Mouse (Mus musculus) right cerebral cortex, postnatal 36 days (tissue): ENCODE results near the gene Tmem44.

ENCODE experiments used
- DNase-seq, 2 experiments: peaks; one replicate each; pipeline ENCODE4 v3.0.0; 2022; ENCODE audit warnings: low spot score in 2 of 2, mixed read lengths in 1 of 2

The Tmem44 gene

DNA sequence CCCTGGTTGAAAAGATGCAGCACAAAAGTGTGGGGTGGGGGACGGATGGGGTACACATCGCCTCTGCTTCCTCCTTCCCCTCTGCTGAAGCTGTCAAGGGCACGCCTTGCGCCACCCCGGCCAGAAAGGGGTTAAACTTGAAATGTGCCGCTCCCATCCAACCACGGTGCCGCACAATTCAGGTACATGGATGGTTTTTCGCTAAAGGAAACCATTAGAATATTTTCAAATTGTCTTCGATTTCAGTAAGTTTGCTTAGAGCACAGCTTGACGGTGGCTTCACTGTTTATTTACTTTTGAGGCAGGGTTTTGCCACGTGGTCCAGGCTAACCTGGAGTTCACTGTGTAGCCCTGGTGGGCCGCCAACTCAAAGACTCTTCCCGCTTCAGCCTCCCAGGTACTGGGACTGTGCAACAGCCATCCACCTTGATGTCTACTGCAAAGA is at the start of gene Tmem44:
Gene Tmem44, minus strand, starts transcription at position 95 of the 445 bp plus-strand sequence.
- no peak for DNase-seq

DNA sequence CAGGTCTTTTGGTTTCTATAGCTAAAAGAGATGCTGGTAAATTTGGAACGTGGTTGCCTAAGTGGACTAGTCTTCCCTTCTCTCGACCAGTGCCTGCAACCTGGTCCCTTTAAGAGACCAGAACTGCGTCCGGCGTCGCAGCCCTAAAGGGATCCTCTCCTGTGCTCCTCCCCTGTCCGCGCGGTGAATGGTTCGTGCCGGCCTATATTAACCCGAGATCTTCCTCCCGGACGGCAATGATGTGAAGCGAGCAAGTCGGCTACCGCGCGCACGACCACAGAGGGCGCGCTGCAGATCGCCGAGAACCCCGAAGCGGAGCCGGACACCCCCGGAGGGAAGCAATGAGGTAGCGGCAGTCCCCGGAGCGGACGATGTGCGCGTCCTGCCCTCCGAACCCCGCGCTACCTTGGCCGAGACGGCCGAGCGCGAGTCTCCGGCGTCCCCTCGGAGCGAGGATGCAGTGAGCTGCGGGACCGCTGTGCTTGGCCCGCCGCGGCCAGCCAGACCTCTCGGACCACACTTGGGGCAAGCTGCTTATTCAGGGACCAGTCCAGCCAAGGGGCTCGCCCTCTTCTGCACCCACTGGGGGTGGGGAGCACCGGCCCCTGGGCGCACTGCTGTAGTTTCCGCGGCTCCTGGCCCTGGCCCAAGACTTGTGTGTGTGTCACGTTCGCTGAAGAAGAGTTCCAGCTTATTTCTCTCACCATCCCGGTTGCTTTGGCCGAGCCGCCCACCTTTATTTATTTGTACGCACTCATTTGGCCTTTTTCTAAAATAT is 49.0 kb upstream of the Tmem44 start, which contains the start of gene Fam43a:
Gene Fam43a, plus strand, starts transcription at position 233 of the 778 bp plus-strand sequence.
- DNase-seq: peak; percentile 67 to 80

DNA sequence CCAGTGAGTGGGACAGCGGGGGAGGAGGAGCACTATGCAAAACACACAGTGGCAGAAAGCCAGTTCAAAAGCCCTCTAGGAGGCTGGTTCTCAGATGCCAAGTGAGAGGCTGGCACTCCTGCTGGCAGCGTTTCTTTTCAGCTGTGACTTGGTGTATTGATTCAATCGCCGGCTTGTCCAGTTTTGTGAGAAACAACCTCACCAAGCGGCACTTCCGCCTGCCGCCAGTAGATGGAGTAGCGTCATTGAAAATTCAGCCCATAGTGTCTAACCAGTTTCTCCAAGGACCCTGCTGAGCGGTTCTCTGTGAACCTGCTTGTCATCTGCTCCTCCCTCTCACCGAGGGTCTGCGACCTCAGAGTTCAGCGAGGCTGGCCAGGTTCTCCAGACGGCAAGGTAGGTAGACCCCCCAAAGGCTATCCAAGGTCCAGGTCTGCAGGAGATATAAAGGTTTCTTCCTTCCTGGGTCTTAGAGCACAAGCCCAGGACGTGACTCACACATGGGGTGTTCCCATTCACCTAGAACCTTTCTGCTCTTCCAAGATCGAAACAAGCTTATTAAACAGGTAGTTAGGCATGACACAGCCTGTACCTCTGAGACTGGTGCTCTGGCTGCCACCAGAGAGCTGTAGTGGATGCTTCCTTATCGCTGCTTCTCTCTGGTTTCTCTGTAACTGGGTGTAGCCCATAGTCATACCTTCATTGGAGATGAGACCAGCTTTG is 46.5 kb upstream of the Tmem44 start:
- peak; percentile 88 for DNase-seq

DNA sequence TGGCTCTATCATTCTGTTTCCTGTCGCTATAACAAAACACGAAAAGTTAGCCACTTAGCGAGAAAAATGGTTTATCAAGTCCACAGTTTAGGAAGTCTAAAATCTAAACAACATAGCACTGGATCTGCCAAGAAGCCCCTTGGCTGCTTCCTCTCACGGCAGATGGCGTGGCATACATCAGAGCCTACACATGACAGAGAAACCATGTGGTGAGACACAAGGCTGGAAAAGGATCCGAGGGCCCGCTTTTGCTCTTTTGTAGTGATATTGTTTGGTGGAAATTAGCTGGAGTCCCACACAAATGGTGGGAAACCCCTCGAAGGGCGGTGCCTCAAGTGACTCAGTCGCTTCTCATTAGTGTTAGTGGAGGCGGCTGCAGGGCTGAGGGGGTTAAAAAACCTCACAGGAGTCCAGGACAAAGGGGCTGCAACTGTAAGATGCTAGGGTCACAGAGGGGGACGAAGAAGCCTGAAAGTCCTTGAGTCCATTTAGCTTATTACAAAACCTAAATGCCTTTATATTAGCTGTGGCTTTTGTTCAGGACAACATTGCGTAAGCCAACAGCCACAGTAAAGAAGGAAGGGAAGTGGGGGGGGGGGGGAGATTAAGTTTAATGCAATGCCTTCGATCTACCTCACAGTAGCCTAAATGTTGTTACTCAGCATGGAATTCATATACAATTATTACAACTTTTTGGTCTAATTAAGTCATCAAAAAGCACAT is 45.4 kb upstream of the Tmem44 start:
- DNase-seq: no peak

DNA sequence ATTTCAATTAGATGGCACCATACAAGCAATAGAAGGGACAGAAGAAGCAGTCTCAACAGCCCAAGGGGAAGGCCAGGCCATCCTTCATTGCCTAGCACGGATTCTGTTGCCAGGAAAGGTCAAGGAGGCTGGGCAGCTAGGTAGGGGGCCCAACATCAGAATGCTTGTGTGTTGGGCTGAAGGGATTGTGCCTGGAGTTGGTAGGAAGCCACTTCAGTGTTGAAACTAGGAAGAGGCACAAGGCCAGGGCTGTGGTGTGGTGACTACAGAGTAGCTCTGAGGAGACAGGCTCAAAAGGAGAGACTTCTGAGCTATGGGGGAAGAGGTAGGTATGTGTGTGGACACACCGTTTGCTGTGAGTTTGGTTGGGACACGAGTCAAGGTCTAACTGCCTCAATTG is 44.7 kb upstream of the Tmem44 start:
- no peak for DNase-seq

DNA sequence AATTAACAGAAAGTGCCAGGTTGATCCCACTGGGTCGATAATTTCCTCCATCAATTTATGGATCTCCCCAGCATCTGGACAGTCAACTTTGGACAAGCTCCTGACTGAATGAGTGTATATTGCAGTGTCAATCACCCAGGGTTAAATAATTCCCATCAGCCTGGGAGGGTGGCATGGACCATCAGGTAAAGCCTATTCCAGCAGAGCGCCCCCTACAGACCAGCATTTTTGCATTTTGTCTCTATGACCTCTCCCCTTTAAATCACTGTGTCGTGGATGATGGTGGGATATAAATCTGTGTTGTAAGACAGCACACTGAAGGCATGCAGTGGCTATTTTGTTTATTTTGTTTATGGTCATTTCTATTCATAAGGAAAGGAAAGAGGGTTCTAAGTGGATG is 41.3 kb upstream of the Tmem44 start:
- no peak for DNase-seq

DNA sequence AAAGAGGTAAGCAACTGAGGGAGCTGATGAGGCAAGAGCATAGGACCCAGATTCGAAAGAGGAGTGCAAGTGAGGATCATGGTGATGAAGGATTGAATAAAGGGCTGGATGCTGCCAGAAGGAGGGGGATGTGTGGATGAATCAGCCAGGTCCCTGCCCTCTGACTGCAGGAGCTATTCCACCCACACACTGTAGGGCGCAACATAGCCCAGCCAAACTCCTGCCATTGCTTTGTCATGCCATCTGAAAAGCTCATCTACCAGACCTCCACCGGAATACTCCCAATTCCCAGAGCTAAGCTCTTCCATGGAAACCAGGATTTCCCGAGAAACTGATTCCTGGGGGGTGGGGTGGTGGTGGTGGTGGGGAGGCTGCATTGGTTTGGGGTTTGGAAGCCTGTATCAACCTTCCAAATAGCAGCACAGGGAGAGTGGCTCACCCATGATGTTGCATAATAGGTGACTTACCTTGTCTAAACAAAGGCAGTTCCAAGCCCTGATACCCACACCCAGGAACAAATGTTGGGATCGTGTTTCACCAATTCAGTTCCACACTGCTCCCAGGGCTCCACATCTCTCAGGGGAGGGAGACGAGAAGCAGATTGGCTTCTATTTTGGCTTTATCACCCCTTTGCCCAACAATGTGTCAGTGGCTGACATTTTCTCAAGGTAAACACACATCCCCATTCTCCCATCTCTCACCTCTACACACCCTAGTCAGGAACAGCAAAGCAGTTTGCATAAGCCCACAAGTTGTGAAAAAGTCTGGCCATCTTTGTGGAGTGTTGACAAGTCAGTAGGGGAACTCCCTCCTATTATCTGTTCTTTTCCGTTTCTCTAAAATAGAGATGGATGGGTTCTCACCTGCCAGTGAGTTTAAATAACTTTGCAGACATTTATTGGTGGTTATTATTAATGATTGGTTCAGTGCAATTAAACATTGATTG is 39.9 kb upstream of the Tmem44 start:
- DNase-seq: no peak

DNA sequence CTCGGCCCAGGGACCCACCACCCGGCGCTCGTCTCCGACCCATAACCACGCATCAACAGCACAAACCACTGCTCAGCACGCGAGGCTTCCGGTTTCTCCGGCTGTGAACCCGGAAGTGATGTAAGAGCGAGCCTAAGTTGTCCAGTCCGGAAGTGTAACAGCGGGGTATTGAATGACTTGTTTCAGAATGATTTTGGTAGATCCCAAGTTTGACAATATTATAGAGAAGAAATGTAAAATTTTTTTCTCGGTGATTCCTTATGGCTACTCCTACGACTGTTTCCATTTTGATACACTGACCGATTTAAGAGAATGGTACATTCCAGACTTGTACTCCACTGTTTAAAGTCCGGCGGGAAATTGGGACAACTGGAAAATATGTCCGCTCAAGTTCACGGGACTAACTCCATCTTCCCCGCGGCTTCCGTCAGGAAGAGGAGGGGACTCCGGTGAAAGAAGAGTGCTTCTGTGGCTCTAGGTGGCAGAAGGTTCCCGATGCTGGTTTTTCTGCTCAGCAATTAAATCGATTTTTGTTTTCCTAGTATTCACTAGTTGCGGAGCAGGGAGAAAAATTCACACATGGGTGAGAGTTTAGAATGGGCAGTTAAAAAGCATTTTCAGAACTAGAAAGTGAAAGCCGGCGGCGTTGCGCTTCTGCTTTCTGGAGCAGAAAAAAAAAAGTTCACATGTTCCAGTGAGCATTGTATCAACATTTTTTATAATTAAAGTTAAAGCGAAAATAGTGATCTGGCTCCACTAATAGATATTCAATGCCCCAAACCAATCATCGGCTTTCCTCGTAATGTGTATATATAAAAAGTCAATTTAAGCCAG is 37.1 kb upstream of the Tmem44 start, which contains the start of gene Lsg1:
Gene Lsg1, minus strand, starts transcription at position 99 of the 834 bp plus-strand sequence.
- peak; percentile 72 to 77 for DNase-seq

DNA sequence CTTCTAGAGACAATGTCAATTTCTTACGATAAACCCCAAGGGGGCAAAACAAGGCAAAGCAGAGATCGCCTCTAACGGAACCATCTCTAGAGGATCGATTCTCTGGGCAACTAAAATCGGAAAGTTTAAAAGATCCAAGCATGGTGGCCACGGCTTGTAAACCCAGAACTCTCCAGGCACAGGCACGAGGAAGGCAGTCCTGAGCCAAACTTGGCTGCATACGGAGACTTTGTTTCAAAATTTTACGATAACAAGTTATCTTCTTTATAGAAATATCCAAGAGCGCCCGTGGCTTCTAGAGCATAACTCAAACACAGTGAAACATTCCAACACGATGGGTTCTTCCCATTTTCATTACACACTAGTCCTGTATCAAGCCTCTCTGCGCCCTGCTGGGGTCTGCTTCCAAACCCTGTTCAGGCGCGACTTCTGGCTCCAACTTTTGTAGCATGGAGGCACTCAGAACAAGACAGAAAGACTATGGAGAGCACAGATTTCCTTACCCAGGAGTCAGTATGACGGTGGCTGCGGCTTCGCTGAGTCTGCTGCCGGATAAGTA is 36.4 kb upstream of the Tmem44 start:
- DNase-seq: no peak

DNA sequence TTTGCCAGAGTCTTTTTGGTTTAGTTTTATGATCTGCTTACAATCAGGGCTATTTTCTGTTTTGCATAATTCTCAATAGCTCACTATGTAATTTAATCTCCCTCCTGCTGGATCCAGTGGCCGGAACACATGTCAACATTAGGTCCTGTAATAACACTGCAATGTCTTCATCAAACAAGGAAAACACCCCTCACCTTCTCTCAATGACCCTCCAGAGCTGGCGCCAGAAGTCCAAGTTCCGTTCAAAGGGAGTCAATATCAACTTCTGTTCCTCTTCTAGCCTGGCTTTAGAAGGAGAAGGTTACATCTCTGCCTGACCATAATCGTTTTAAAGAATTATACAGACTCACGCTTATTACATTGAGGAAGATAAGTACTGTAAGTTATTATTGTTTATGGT is 30.1 kb upstream of the Tmem44 start:
- DNase-seq: no peak

DNA sequence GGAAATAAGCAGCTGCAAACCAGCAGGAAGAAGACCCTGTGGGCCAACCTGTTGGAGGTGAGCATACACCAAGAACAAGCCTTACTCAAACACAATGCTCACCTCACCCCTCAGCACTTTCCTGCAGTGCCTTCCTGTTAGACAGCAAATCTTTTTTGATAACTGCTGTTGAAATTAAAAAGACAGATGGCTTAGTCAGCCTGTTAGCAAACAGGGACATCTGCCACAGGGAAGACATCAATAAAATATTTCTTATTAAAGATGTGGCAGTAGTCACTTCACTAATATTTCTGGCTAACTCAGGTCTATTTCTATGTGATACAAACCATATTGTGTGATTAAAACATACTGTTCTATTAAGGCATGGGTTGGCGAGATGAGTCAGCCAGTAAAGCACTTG is 25.8 kb upstream of the Tmem44 start:
- DNase-seq: no peak

DNA sequence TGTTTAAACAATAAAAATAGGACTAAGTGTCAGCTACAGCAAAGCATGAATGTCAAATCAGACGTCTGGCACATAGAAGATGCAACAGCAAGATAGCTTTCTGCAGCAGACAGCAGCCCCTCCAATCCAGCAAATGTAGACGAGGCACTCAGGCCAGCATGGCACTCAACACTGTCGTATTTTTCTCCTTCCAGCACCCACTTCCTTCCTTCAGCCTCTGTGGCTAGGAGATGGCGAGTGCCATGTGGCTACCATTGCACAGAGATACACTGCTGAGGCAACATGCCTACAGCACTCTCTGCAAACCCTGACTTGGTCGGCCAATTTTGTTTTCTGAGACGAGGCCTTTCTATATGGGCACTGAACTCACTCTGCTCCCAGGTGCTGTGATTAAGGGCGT is 25.2 kb upstream of the Tmem44 start:
- DNase-seq: no peak

DNA sequence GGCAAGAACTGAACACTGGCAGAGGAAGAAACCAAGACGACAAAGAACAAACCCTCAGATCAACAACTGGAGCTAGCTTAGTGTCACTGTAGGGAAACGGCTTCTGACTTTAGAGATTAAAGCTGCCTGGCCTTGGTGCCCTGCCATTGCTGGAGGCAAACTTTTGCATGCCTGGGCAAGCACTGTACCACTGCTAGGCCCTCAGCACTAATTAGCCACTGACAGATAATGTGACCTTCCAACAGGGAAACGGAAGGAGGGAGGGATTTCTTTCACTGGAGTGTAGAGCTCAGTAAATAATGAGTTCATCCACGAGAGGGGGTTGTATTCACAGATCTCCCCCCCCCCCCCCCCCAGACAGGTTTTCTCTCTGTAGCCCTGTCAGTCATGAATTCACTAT is 21.6 kb upstream of the Tmem44 start:
- no peak for DNase-seq

DNA sequence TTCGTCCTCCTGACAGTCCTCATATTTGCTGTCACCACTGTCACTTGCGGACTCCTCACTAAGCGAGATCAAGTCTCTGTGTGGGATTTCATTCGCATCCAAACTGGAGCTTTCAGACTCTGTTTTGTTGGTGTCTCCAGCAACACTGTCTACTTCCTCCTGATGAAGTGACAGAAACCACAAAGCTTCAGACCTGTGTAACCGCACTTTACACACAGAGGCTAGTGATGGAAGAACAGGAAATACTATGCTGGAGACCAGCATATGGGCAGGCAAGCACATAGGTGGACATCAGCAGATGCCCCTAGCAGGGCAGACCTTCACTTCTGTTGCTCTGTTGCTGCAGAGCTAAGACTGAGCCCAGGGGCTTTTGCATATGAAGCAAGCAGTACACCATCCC is 20.7 kb upstream of the Tmem44 start:
- DNase-seq: no peak

DNA sequence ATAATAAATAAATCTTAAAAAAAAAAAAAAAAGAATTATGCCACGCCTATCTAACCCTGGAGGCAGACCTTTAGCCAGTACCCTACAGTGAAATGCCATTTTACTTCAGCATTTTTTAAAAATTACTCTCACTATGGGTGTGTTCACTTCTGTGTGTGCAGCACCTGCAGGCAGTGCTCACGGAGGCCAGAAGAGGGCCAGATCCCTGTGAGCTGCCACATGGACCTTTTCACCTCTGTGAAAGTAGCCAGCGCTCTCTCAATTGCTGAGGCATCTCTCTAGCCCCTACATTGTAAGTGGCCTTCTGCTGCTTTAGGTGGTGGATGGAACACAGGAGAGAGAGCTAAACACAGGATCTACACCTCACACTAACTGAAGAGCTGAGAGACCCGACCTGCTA is 19.5 kb upstream of the Tmem44 start:
- DNase-seq: no peak

DNA sequence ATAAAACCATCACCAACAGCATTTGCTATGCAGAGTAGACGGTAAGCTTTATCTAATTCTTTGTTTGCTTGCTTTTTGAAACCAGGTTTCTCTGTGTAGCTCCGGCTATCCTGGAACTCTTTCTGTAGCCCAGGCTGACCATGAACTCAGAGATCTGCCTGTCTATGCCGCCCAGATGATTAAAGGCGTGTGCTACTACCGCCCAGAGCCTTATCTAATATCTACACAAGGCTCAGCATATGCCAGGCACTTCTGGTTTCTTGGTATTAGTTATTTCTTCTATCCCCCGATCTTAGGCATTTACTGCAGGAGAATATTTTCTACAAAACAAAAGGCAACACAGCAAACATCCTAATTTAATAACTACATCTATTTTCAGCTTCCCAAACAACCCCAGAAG is 15.0 kb upstream of the Tmem44 start:
- DNase-seq: no peak

DNA sequence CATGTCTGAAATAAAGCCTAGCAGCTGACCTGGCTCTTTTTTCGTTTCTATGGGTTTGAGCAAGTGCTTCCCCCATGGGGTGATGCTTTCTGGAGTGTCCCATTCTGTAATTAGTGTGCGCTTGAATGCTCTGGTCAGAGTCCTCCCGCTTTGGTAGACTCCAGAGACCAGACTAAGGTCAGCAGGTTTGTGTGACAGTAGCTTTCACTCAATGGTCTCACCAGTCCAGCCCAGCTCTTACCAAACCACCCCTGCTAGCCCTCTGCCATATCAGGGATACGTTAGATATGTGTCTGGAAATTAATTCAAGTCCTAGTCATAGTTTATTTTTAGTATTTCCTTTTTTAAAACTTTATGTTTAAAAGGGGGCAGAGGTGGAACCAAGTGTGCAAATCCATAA is 10.0 kb upstream of the Tmem44 start:
- DNase-seq: no peak

DNA sequence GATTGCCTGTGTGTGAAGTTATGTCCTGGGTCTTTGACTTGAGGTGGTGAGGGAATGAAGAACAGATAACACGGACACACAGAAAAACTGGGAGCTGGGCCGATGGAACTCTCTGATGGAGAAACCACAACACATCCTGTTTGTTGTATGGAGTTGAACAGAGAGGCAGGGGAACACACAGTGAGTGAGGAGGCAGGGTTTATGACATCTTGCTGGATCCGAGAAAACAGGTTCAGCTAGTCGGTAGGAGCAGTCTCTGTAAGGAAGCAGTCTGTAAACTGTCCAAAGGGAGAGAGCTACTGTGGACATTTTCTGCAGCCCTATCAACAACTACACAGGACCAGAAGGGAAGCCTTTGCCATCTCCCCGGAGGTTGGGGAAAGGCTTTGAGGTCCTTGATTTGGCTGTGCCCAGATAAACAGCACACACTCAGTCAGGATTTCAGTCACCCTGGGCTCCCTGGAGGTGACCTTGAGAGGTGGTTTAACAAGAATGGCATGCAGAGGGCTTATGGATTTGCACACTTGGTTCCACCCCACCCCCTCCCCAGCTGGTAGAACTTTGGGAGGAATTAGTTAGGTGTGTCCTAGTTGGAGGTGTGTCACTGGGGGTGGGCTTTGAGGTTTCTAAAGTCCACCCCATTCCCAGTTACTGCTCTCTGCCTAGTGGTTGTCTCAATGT is 8.8 kb upstream of the Tmem44 start:
- no peak for DNase-seq

DNA sequence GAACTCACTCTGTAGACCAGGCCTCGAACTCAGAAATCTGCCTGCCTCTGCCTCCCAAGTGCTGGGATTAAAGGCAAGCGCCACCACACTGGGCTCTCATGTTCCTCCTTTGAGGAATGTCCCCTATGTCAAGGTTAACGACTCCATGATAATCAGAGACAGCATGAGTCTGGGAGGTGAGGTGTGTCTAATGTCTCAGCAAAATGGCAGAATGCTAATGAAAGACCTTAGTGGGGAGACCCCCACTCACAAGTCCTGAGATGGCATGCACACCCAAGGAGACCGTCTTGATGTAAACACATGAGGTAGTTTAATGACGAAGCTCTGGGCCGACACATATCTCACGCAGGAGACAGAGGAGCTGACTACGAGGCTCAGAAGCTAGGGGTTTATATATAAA is 3.5 kb upstream of the Tmem44 start:
- no peak for DNase-seq
